10 mouse cellular contexts compared by ENCODE assay signal in the genomic region with DNA sequence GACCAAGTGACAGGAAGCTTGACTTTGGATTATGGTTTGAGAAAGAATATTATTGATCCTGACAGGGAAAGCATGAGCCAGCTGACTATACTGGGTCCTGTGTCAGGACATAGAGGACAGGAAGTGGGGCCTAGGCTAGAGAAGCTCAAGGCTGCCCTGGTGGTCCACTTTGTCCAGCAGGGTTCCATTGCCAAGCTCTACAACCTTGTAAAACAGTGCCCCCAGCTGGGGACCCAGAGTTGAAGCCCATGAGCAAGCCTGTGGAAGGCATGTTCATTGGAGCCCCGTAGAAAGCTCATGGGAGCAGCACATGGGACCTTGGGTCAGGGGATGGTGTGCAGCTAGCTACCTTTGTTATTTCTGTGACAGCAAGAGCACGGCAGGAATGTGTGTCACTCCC. TPM values are rescaled to one million over a fixed set of nuclear protein-coding genes. Genes with fewer than 3 reads are reported as not detected.
DNase-seq lines count a peak whose midpoint lies in the region; ATAC-seq and TF ChIP-seq lines count a peak whose summit lies in the region.
"Had no signal": no experiment of that assay in that cellular context is flagged by ENCODE, and none has a peak within 500 bp of the region (broad histone marks: within the 10 kb centered on the region; RNA-seq: fewer than 3 reads in every experiment).

No protein-coding gene starts in this region.

- no peak for TF ChIP-seq POLR2A in cerebellum, adult 2 months (IDR thresholded peaks at IDR 0.05; ENCODE audit: borderline replicate concordance, insufficient read depth, low read length)

- H3K27ac ChIP-seq in cerebellum, adult 2 months (ENCODE audit: insufficient read depth, low read length): no peak overlapping the region
- H3K27ac ChIP-seq in kidney, embryonic 16.5 days (ENCODE audit: low read length): no peak overlapping the region
- H3K27ac ChIP-seq: macrophage had no signal

- no peak for ATAC-seq in kidney, embryonic 16.5 days (ENCODE audit: low FRiP score, low TSS enrichment)

- WGBS in cerebellum, adult 2 months: 81% methylated on average over 2 of the region's 2 CpGs
- 77% methylated on average over 2 of the region's 2 CpGs for WGBS in kidney, embryonic 16.5 days

- no peak overlapping the region for H3K4me2 ChIP-seq in kidney, embryonic 16.5 days (replicated peaks; ENCODE audit: low read depth, low read length)

- DNase-seq in cerebellum, postnatal 10 days: peak; percentile 17 to 34
- no peak for DNase-seq in cerebellum, adult 2 months
- DNase-seq in kidney, postnatal 10 days: peak; percentile 38
- peak; percentile 10 for DNase-seq in ovary, postnatal 36 days (ENCODE audit: low spot score)
- no peak for DNase-seq in ovary, adult 18-20 months (ENCODE audit: low spot score)
- peak; percentile 20 for DNase-seq in retina, postnatal 1 day
- DNase-seq in adipocyte (ENCODE audit: low spot score): no peak
- DNase-seq: cerebellum, postnatal 25 days had no signal

- H3K36me3 ChIP-seq in kidney, embryonic 16.5 days (ENCODE audit: insufficient read depth, low read length): peaks cover 38% of the 10 kb centered on the region

- no peaks in the 10 kb centered on the region for H3K9me3 ChIP-seq in kidney, embryonic 16.5 days (ENCODE audit: low read length)

- no peak for TF ChIP-seq CTCF in cerebellum, adult 2 months (IDR thresholded peaks at IDR 0.05; ENCODE audit: borderline replicate concordance, insufficient read depth, low read depth, low read length)

- no peaks in the 10 kb centered on the region for H3K27me3 ChIP-seq in cerebellum, adult 2 months (ENCODE audit: control insufficient read depth, insufficient read depth, low read length)
- no peaks in the 10 kb centered on the region for H3K27me3 ChIP-seq in kidney, embryonic 16.5 days (ENCODE audit: insufficient read depth, low read length)

- no peak overlapping the region for H3K9ac ChIP-seq in kidney, embryonic 16.5 days (replicated peaks; ENCODE audit: low read length)

- H3K4me3 ChIP-seq in cerebellum, adult 2 months (replicated peaks; ENCODE audit: insufficient read depth, low read depth, low read length): no peak overlapping the region
- H3K4me3 ChIP-seq in kidney, embryonic 16.5 days (ENCODE audit: low read length): no peak overlapping the region

- H3K4me1 ChIP-seq in cerebellum, adult 2 months (ENCODE audit: control insufficient read depth, insufficient read depth, low read length): no peaks in the 10 kb centered on the region
- H3K4me1 ChIP-seq in kidney, embryonic 16.5 days (ENCODE audit: insufficient read depth, low read length): no peaks in the 10 kb centered on the region

RNA-seq across cellular contexts. Expression of a gene that starts 20.2 kb away (rescaled TPM):
- 203 and 208 TPM in 2 replicates for polyA plus RNA-seq in cerebellum, adult 2 months (2012; rRNA removed)
- polyA plus RNA-seq in kidney, embryonic 16.5 days (2015; fragmentation: Nextera tagmentation; extraction: Ambion mirVana): 72.5 and 79.5 TPM in 2 replicates

RNA-seq across cellular contexts. Expression of a gene that starts 20.2 kb away (rescaled TPM):
- polyA plus RNA-seq in cerebellum, adult 2 months (2012; rRNA removed): 18.0 and 19.6 TPM in 2 replicates
- polyA plus RNA-seq in kidney, embryonic 16.5 days (2015; fragmentation: Nextera tagmentation; extraction: Ambion mirVana): 23.6 and 29.8 TPM in 2 replicates

Comparison
In these comparisons a context has a peak if more than half of its experiments do, and no peak if none do; other contexts are left out.
1. DNase-seq: peak in cerebellum, postnatal 10 days (2 of 2), kidney, postnatal 10 days (single experiment), ovary, postnatal 36 days (single experiment) and retina, postnatal 1 day (single experiment); none in cerebellum, adult 2 months (0 of 2), ovary, adult 18-20 months (single experiment) and adipocyte (single experiment).